Mouse (Mus musculus): ENCODE data around the gene Stx17. TPM values are rescaled to one million over a fixed set of nuclear protein-coding genes. Genes with fewer than 3 reads are reported as not detected.

The Stx17 gene
- total and polyA plus RNA-seq, 3 experiments = 7.2 to 10.0 (median 8.0) TPM

DNA sequence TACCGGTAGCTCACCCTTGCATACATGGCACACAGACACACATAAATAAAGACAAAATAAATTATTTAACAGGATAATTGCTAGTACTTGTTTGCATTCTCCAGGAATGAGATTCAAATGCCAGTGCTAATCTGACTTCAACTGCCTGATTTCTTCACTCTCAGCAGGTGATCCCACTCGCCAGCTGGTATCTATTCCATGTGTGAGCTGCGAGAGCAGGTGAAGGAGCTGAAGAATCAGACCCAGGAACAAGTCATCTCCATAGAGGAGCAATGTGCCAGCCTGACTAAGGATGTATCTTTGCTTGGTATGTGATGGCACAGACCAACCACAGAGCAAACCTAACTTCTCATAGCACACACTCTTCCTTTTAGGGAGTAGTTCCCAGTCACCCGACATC is 78.8 kb downstream of the Stx17 start:
- no peak overlapping the region for H3K4me3 ChIP-seq (replicated peaks in 1 of 3; ENCODE audit: low read depth in 2 of 3, low read length in 2 of 3, poor library complexity in 1 of 3)
- H3K36me3 ChIP-seq (replicated peaks in 1 of 2; ENCODE audit: control insufficient read depth in 1 of 2, insufficient read depth in 1 of 2, low read length in 1 of 2) = peaks cover 41 to 84% of the 10 kb centered on the region in 2 experiments
- in situ Hi-C loops (cut with MboI; ENCODE audit: low pct_ligation_motif_present, low pct_unique_long_range_greater_than_20kb, low sequenced_read_pairs) = no loop called here

DNA sequence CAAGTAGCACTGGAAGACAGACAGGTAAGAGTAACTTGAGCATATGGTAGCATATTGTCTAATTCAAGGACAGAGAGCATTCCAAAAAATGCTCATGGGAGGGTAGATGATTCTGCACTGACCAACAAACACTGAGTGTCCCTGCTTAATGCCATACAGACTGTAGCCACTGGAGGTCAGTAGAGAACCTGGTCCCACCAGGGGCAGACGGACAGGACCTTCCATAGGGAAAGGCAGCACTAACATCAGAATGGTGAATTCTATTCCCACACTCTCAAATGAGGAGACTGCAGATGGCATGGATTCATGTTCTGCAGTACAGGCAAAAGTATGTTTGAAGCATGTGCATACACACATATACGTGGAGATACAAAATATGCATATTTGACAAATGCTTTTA is 100.5 kb downstream of the Stx17 start:
- no peak overlapping the region for H3K4me2 ChIP-seq (ENCODE audit: insufficient read depth, low read depth, poor library complexity, severe bottlenecking)
- peaks cover 3 to 66% of the 10 kb centered on the region in 2 experiments for H3K36me3 ChIP-seq (replicated peaks in 1 of 2; ENCODE audit: control insufficient read depth in 1 of 2, insufficient read depth in 1 of 2, low read length in 1 of 2)
- no peak overlapping the region for H3K4me3 ChIP-seq (replicated peaks in 1 of 3; ENCODE audit: low read depth in 2 of 3, low read length in 2 of 3, poor library complexity in 1 of 3)
- peaks cover 8% of the 10 kb centered on the region; the same call in 1 of the 2 replicates for H3K79me2 ChIP-seq (replicated peaks; ENCODE audit: control insufficient read depth, extremely low read depth, insufficient read depth, poor library complexity, severe bottlenecking)
- H3K27me3 ChIP-seq (replicated peaks) = no peaks in the 10 kb centered on the region
- TF ChIP-seq MAZ (IDR thresholded peaks at IDR 0.05; ENCODE audit: low read depth, low read length) (no peak), TCF12 (IDR thresholded peaks at IDR 0.05; ENCODE audit: low read depth, low read length) (no peak), ZC3H11A (IDR thresholded peaks at IDR 0.05; ENCODE audit: low read depth, low read length) (peak; percentile 12; the same call in 1 of the 2 replicates), CTCF (conservative IDR thresholded peaks at IDR 0.05 in 1 of 2, IDR thresholded peaks at IDR 0.05 in 1 of 2; ENCODE audit: low read depth in 2 of 2, low read length in 2 of 2) (peak; percentile 85 to 88), GABPA (IDR thresholded peaks at IDR 0.05; ENCODE audit: insufficient replicate concordance, low read depth, low read length) (no peak), EP300 (IDR thresholded peaks at IDR 0.05; ENCODE audit: low read length) (no peak), RAD21 (IDR thresholded peaks at IDR 0.05; ENCODE audit: low read depth, low read length) (peak; percentile 88), SMC3 (IDR thresholded peaks at IDR 0.05; ENCODE audit: low read depth, low read length) (peak; percentile 92)
- H3K4me1 ChIP-seq (ENCODE audit: control insufficient read depth in 1 of 2, insufficient read depth in 2 of 2) = peaks cover 0 to 12% of the 10 kb centered on the region in 2 experiments; a peak in 2 of 4 replicates
- no peak overlapping the region for H3K27ac ChIP-seq (ENCODE audit: insufficient read depth, low read depth)
- H3K9ac ChIP-seq (ENCODE audit: insufficient read depth, low read depth) = no peak overlapping the region
- DNase-seq (ENCODE audit: extremely low read depth) = peak; percentile 51
- no peaks in the 10 kb centered on the region for H3K9me3 ChIP-seq (replicated peaks; ENCODE audit: low read length)
- in situ Hi-C loops (cut with MboI; ENCODE audit: low pct_ligation_motif_present, low pct_unique_long_range_greater_than_20kb, low sequenced_read_pairs) = loop anchor here (10.0 kb wide), 1 partner anchor 100 kb away; no protein-coding TSS in a partner anchor
- dilution Hi-C loops (cut with MboI; ENCODE audit: extremely low pct_ligation_motif_present, extremely low pct_unique_long_range_greater_than_20kb, low sequenced_read_pairs) = no loop called here

More for the DNA sequence above, 78.8 kb downstream of the Stx17 start:
- Histone ChIP-seq H3K9ac (ENCODE audit: insufficient read depth, low read depth) (no peak overlapping the region), H3K27me3 (replicated peaks) (no peaks in the 10 kb centered on the region), H3K4me2 (ENCODE audit: insufficient read depth, low read depth, poor library complexity, severe bottlenecking) (no peak overlapping the region), H3K4me1 (ENCODE audit: control insufficient read depth in 1 of 2, insufficient read depth in 2 of 2) (no peaks in the 10 kb centered on the region), H3K9me3 (replicated peaks; ENCODE audit: low read length) (no peaks in the 10 kb centered on the region), H3K27ac (ENCODE audit: insufficient read depth, low read depth) (no peak overlapping the region), H3K79me2 (replicated peaks; ENCODE audit: control insufficient read depth, extremely low read depth, insufficient read depth, poor library complexity, severe bottlenecking) (0 out of 2 replicates have a peak, but pooled peaks cover 4% of the 10 kb centered on the region)
- TF ChIP-seq MYC (IDR thresholded peaks at IDR 0.05; ENCODE audit: low read depth, low read length) = no peak
- TF ChIP-seq USF1 (IDR thresholded peaks at IDR 0.05; ENCODE audit: low read depth, low read length) = no peak
- TF ChIP-seq JUN (IDR thresholded peaks at IDR 0.05; ENCODE audit: insufficient read depth, low read depth, low read length) = no peak
- TF ChIP-seq ZKSCAN1 (IDR thresholded peaks at IDR 0.05; ENCODE audit: borderline replicate concordance, low read depth, low read length) = no peak
- no peak for TF ChIP-seq KAT2A (IDR thresholded peaks at IDR 0.05; ENCODE audit: insufficient replicate concordance, low read length)
- no peak for TF ChIP-seq E2F4 (IDR thresholded peaks at IDR 0.05; ENCODE audit: insufficient replicate concordance, low read depth, low read length)
- TF ChIP-seq POLR2AphosphoS2 (IDR thresholded peaks at IDR 0.05; ENCODE audit: low read depth, low read length) = no peak
- TF ChIP-seq EP300 (IDR thresholded peaks at IDR 0.05; ENCODE audit: low read length) = no peak
- no peak for TF ChIP-seq ZMIZ1 (IDR thresholded peaks at IDR 0.05; ENCODE audit: low read depth, low read length)
- no peak for TF ChIP-seq TBP (conservative IDR thresholded peaks at IDR 0.05; ENCODE audit: low read depth, low read length)
- TF ChIP-seq MAZ (IDR thresholded peaks at IDR 0.05; ENCODE audit: low read depth, low read length) = no peak
- no peak for TF ChIP-seq CHD1 (IDR thresholded peaks at IDR 0.05; ENCODE audit: low read depth, low read length)
- no peak for TF ChIP-seq MXI1 (IDR thresholded peaks at IDR 0.05; ENCODE audit: low read depth, low read length)
- no peak for DNase-seq (ENCODE audit: extremely low read depth)
- dilution Hi-C loops (cut with MboI; ENCODE audit: extremely low pct_ligation_motif_present, extremely low pct_unique_long_range_greater_than_20kb, low sequenced_read_pairs) = no loop called here

All from CH12.LX (cell line).